Comparison of ENCODE assay signal across 7 mouse cellular contexts in the genomic region with DNA sequence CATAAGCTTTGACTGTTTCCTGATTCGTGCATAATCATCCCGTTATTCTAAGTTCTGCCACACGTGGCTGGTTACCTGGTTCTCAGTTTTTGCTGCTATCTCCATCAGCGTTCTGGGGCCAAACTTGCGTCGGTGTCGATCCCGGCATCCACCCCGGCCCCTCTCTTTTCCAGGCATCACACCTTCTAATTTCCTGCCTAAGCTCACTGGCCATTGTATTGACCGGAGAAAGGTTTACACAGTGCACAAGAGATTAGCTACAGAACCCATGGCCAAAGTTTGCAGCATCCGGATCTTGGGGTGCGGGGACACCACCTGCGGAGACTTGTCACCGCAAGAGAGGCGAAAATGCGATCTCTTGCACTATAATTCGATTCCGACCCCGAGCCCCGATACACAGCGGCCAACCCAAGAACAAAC. TPM values are rescaled to one million over a fixed set of nuclear protein-coding genes. Genes with fewer than 3 reads are reported as not detected.
DNase-seq lines count a peak whose midpoint lies in the region; ATAC-seq and TF ChIP-seq lines count a peak whose summit lies in the region.

No protein-coding gene starts in this region.

- H3K9ac ChIP-seq in neural tube, embryonic 11.5 days (ENCODE audit: low read length), result peak overlapping the region; percentile 91
- peak overlapping the region; percentile 85 for H3K9ac ChIP-seq in intestine, postnatal 0 days (ENCODE audit: low read depth, low read length)
- H3K9ac ChIP-seq in neural tube, embryonic 15.5 days (replicated peaks), result peak overlapping the region; percentile 74

- peak overlapping the region; percentile 70; the same call in 1 of the 2 replicates for H3K27ac ChIP-seq in neural tube, embryonic 11.5 days (ENCODE audit: low read depth, low read length)
- H3K27ac ChIP-seq in embryonic fibroblast, embryonic 13.5 days (ENCODE audit: insufficient read depth, low read length), result peak overlapping the region; percentile 21; the same call in 1 of the 2 replicates
- H3K27ac ChIP-seq in intestine, postnatal 0 days (ENCODE audit: low read depth, low read length), result peak overlapping the region; percentile 70
- H3K27ac ChIP-seq in neural tube, embryonic 15.5 days (replicated peaks), result peak overlapping the region; percentile 83

- TF ChIP-seq CTCF in embryonic fibroblast, embryonic 13.5 days (IDR thresholded peaks at IDR 0.05; ENCODE audit: borderline replicate concordance, insufficient read depth, low read length), result no peak
- TF ChIP-seq CTCF in intestine, postnatal 0 days (IDR thresholded peaks at IDR 0.05; ENCODE audit: low read depth), result no peak

- H3K27me3 ChIP-seq in neural tube, embryonic 11.5 days (ENCODE audit: control insufficient read depth, insufficient read depth, low read length), result no peaks in the 10 kb centered on the region
- no peaks in the 10 kb centered on the region for H3K27me3 ChIP-seq in intestine, postnatal 0 days (replicated peaks; ENCODE audit: control insufficient read depth, insufficient read depth, low read length)
- H3K27me3 ChIP-seq in neural tube, embryonic 15.5 days (replicated peaks), result no peaks in the 10 kb centered on the region

- H3K4me2 ChIP-seq in neural tube, embryonic 11.5 days (ENCODE audit: low read depth), result peak overlapping the region; percentile 81
- H3K4me2 ChIP-seq in intestine, postnatal 0 days (replicated peaks; ENCODE audit: low read depth), result peak overlapping the region; percentile 92
- H3K4me2 ChIP-seq in neural tube, embryonic 15.5 days, result peak overlapping the region; percentile 100

- H3K9me3 ChIP-seq in neural tube, embryonic 11.5 days (ENCODE audit: control insufficient read depth, low read length), result no peaks in the 10 kb centered on the region
- no peaks in the 10 kb centered on the region for H3K9me3 ChIP-seq in intestine, postnatal 0 days (ENCODE audit: control insufficient read depth)
- H3K9me3 ChIP-seq in neural tube, embryonic 15.5 days (replicated peaks), result no peaks in the 10 kb centered on the region

- intact Hi-C loops in gastrocnemius, postnatal 36 days (cut with DNase I), result no loop called here

- no peak for TF ChIP-seq POLR2A in embryonic fibroblast, embryonic 13.5 days (IDR thresholded peaks at IDR 0.05; ENCODE audit: low read depth, low read length)

- peaks cover 21% of the 10 kb centered on the region for H3K4me1 ChIP-seq in neural tube, embryonic 11.5 days (ENCODE audit: control insufficient read depth, insufficient read depth, low read length)
- H3K4me1 ChIP-seq in embryonic fibroblast, embryonic 13.5 days (ENCODE audit: control insufficient read depth, insufficient read depth, low read length), result 0 out of 2 replicates have a peak, but pooled peaks cover 7% of the 10 kb centered on the region
- peaks cover 11% of the 10 kb centered on the region for H3K4me1 ChIP-seq in intestine, postnatal 0 days (replicated peaks; ENCODE audit: control insufficient read depth, insufficient read depth, low read length)
- peaks cover 59% of the 10 kb centered on the region for H3K4me1 ChIP-seq in neural tube, embryonic 15.5 days

- no peak for DNase-seq in neural tube, embryonic 11.5 days (ENCODE audit: low spot score)
- DNase-seq in neural tube, embryonic 10.5 days (ENCODE audit: extremely low spot score, low spot score), result no peak
- no peak for DNase-seq in gastrocnemius, postnatal 36 days
- DNase-seq in urinary bladder, postnatal 14 days (ENCODE audit: low spot score), result no peak

- H3K4me3 ChIP-seq in neural tube, embryonic 11.5 days (ENCODE audit: low read depth, low read length), result peak overlapping the region; percentile 96
- H3K4me3 ChIP-seq in embryonic fibroblast, embryonic 13.5 days (ENCODE audit: insufficient read depth, low read length), result peak overlapping the region; percentile 88
- peak overlapping the region; percentile 98 for H3K4me3 ChIP-seq in intestine, postnatal 0 days (ENCODE audit: low read depth, low read length)
- H3K4me3 ChIP-seq in neural tube, embryonic 15.5 days (replicated peaks), result peak overlapping the region; percentile 81

- peaks cover 3% of the 10 kb centered on the region; the same call in 1 of the 2 replicates for H3K36me3 ChIP-seq in neural tube, embryonic 11.5 days (ENCODE audit: control insufficient read depth, insufficient read depth, low read length)
- peaks cover 17% of the 10 kb centered on the region for H3K36me3 ChIP-seq in intestine, postnatal 0 days (ENCODE audit: control insufficient read depth, insufficient read depth)
- peaks cover 14% of the 10 kb centered on the region for H3K36me3 ChIP-seq in neural tube, embryonic 15.5 days

- WGBS in neural tube, embryonic 11.5 days, result under 1% methylated on average over 21 of the region's 21 CpGs
- WGBS in intestine, postnatal 0 days, result under 1% methylated on average over 21 of the region's 21 CpGs
- WGBS in neural tube, embryonic 15.5 days, result under 1% methylated on average over 21 of the region's 21 CpGs

- peak; percentile 20; the same call in 1 of the 2 replicates for ATAC-seq in neural tube, embryonic 11.5 days (ENCODE audit: insufficient read depth, low FRiP score, low TSS enrichment)
- no peak for ATAC-seq in intestine, postnatal 0 days
- peak; percentile 5; the same call in 1 of the 2 replicates for ATAC-seq in neural tube, embryonic 15.5 days (ENCODE audit: low FRiP score)

RNA-seq across cellular contexts. Expression of a gene that starts 0.3 kb away (rescaled TPM):
- polyA plus RNA-seq in neural tube, embryonic 11.5 days (2014; fragmentation: Nextera tagmentation; extraction: Ambion mirVana), result 19.5 and 20.8 TPM in 2 replicates
- polyA plus RNA-seq in embryonic fibroblast, embryonic 13.5 days (2011; ENCODE audit: insufficient read length, low read depth, missing spikeins), result 17.5 and 20.1 TPM in 2 replicates
- polyA plus RNA-seq in intestine, postnatal 0 days (2015; fragmentation: Nextera tagmentation; extraction: Ambion mirVana), result 8.9 and 9.7 TPM in 2 replicates
- 22.2 and 22.5 TPM in 2 replicates for polyA plus RNA-seq in neural tube, embryonic 15.5 days (2015; fragmentation: Nextera tagmentation; extraction: Ambion mirVana)
- total RNA-seq in gastrocnemius, postnatal 36 days (2021), result 1 to 10 TPM; 5.6 to 7.4 TPM

RNA-seq across cellular contexts. Expression of a gene that starts 23.1 kb away (rescaled TPM):
- polyA plus RNA-seq in neural tube, embryonic 11.5 days (2014; fragmentation: Nextera tagmentation; extraction: Ambion mirVana), result 56.3 and 61.4 TPM in 2 replicates
- polyA plus RNA-seq in embryonic fibroblast, embryonic 13.5 days (2011; ENCODE audit: insufficient read length, low read depth, missing spikeins), result 9.7 and 12.5 TPM in 2 replicates
- polyA plus RNA-seq in intestine, postnatal 0 days (2015; fragmentation: Nextera tagmentation; extraction: Ambion mirVana), result 15.8 and 16.7 TPM in 2 replicates
- 66.5 and 86.3 TPM in 2 replicates for polyA plus RNA-seq in neural tube, embryonic 15.5 days (2015; fragmentation: Nextera tagmentation; extraction: Ambion mirVana)
- total RNA-seq in gastrocnemius, postnatal 36 days (2021), result 10 to 100 TPM in 1 of 2 experiments, 1 to 10 TPM in 1; 9.5 to 10.5 TPM

RNA-seq across cellular contexts. Expression of a gene that starts 23.1 kb away (rescaled TPM):
- 0.74 and 0.88 TPM in 2 replicates for polyA plus RNA-seq in neural tube, embryonic 11.5 days (2014; fragmentation: Nextera tagmentation; extraction: Ambion mirVana)
- not detected in 2 replicates for polyA plus RNA-seq in embryonic fibroblast, embryonic 13.5 days (2011; ENCODE audit: insufficient read length, low read depth, missing spikeins)
- 0.08 and 0.12 TPM in 2 replicates for polyA plus RNA-seq in intestine, postnatal 0 days (2015; fragmentation: Nextera tagmentation; extraction: Ambion mirVana)
- 1.1 TPM in 2 replicates for polyA plus RNA-seq in neural tube, embryonic 15.5 days (2015; fragmentation: Nextera tagmentation; extraction: Ambion mirVana)
- under 1 TPM; 0.13 to 0.17 TPM for total RNA-seq in gastrocnemius, postnatal 36 days (2021)

RNA-seq across cellular contexts. Expression of a gene that starts 28.9 kb away (rescaled TPM):
- polyA plus RNA-seq in neural tube, embryonic 11.5 days (2014; fragmentation: Nextera tagmentation; extraction: Ambion mirVana), result 75.5 and 84.8 TPM in 2 replicates
- polyA plus RNA-seq in embryonic fibroblast, embryonic 13.5 days (2011; ENCODE audit: insufficient read length, low read depth, missing spikeins), result not detected in 2 replicates
- polyA plus RNA-seq in intestine, postnatal 0 days (2015; fragmentation: Nextera tagmentation; extraction: Ambion mirVana), result 6.9 and 7.8 TPM in 2 replicates
- 184 and 262 TPM in 2 replicates for polyA plus RNA-seq in neural tube, embryonic 15.5 days (2015; fragmentation: Nextera tagmentation; extraction: Ambion mirVana)
- total RNA-seq in gastrocnemius, postnatal 36 days (2021), result 1 to 10 TPM; 1.1 to 1.5 TPM

RNA-seq across cellular contexts. Expression of a gene that starts 38.9 kb away (rescaled TPM):
- polyA plus RNA-seq in neural tube, embryonic 11.5 days (2014; fragmentation: Nextera tagmentation; extraction: Ambion mirVana), result 460 and 493 TPM in 2 replicates
- 91.5 and 99.2 TPM in 2 replicates for polyA plus RNA-seq in embryonic fibroblast, embryonic 13.5 days (2011; ENCODE audit: insufficient read length, low read depth, missing spikeins)
- 113 and 117 TPM in 2 replicates for polyA plus RNA-seq in intestine, postnatal 0 days (2015; fragmentation: Nextera tagmentation; extraction: Ambion mirVana)
- 559 and 636 TPM in 2 replicates for polyA plus RNA-seq in neural tube, embryonic 15.5 days (2015; fragmentation: Nextera tagmentation; extraction: Ambion mirVana)
- total RNA-seq in gastrocnemius, postnatal 36 days (2021), result 10 to 100 TPM; 86.9 to 96.5 TPM

Comparison
In these comparisons a context has a peak if more than half of its experiments do, and no peak if none do; other contexts are left out.
1. H3K27ac ChIP-seq: peak in every context shown above with its lines; median percentile 83 in neural tube, embryonic 15.5 days; 70 in neural tube, embryonic 11.5 days; 70 in intestine, postnatal 0 days; 21 in embryonic fibroblast, embryonic 13.5 days.